Mouse (Mus musculus): Measurements from ENCODE around the gene Toe1. TPM values are rescaled to one million over a fixed set of nuclear protein-coding genes. Genes with fewer than 3 reads are reported as not detected.
A peak's percentile ranks its signal among the peaks of the same experiment; 100 is the strongest.
"Not testable (repeated sequence)": the region's sequence is repeated elsewhere in the genome, so short reads cannot be mapped to it uniquely, and the experiment has no call there.

The Toe1 gene
- total RNA-seq (2021) (10 to 100 TPM; 13.1 to 16.1 TPM), polyA plus RNA-seq (2012; rRNA removed) (14.2 and 14.3 TPM in 2 replicates)
- long read RNA-seq, transcript Toe1-201 (8 exons, 2,090 nt) = major isoform, 11 of 15 reads
- long read RNA-seq, partial matches to known transcripts = 0 of 15 reads
- long read RNA-seq, other reads (novel, unspliced or antisense) = 4 of 15 reads

- peak; percentile 96 for DNase-seq
These were observed at the start of gene Toe1, which contains the start of gene Mutyh for GRCm38 (mm10) chr4:116807197-116808129. TSS of gene Toe1 (minus strand) at chr4:116807640. TSS of gene Mutyh (plus strand) at chr4:116807723.

GRCm38 (mm10) chr4:116857203-116857602 lies 49.8 kb upstream of the Toe1 start:
- DNase-seq = no peak

- DNase-seq = no peak
These were observed 46.8 kb upstream of the Toe1 start for GRCm38 (mm10) chr4:116854286-116854685.

GRCm38 (mm10) chr4:116849901-116850300 lies 42.5 kb upstream of the Toe1 start:
- DNase-seq = no peak

DNA sequence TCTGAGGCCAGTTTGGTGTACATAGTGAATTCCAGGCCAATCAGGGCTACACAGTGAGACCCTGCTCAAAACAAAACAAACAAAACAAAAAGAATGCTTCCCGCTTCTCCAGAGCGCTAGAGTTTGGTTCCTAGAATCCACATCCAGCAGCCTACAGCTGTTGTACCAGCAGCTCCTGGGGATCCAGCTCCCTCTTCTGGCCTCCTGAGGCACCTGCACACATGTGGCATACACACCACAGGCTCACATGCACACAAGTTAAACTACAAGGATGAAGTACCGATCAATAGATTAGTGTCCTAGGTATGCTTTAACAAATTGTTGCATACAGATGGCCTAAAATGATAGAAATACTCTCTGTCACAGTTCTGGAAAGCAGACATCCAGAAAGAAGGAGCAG lies 36.9 kb upstream of the Toe1 start:
- DNase-seq = no peak

GRCm38 (mm10) chr4:116840841-116841240 lies 33.4 kb upstream of the Toe1 start:
- peak; percentile 32 for DNase-seq

DNA sequence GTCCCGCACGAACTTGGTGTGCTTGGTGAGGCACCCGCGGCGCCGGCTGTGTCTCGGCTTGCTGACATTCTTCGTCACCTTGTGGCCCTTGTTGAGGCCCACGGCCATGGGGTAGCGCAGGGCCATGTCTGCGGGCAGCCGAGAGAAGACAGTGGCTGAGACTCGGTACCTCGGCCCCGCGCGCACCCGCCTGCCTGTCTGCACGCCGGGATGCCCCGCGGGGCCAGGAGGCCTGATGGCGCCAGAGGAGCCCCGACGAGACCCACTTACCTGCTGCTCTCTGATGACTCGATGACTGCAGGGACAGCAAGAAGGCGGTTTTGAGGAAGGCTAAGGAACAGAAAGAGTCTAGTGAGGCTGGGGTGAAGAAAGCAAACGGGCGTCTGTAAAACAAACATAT lies 32.7 kb upstream of the Toe1 start:
- DNase-seq = not testable (repeated sequence)

DNA sequence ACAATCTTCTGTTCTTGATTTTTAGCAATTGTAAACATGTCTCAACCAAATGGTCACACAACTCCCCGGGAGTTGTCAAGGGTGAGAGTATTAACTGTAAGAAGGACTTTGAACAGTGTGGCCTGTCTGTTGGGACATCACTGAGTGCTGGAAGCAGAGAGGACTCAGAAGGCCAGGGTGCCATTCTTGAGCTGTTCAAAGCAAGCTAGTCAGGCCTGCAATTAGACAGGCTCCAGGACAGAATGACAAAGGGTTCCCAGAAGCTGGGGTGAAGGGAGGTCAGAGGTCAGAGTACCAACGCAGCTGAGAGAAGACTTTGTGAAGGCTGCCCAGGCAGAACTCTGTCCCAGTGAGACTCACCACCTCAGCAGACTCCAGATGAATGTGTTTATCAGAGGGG lies 31.6 kb upstream of the Toe1 start:
- DNase-seq = no peak

- DNase-seq = no peak
These were observed 22.6 kb upstream of the Toe1 start for GRCm38 (mm10) chr4:116830070-116830368.

DNA sequence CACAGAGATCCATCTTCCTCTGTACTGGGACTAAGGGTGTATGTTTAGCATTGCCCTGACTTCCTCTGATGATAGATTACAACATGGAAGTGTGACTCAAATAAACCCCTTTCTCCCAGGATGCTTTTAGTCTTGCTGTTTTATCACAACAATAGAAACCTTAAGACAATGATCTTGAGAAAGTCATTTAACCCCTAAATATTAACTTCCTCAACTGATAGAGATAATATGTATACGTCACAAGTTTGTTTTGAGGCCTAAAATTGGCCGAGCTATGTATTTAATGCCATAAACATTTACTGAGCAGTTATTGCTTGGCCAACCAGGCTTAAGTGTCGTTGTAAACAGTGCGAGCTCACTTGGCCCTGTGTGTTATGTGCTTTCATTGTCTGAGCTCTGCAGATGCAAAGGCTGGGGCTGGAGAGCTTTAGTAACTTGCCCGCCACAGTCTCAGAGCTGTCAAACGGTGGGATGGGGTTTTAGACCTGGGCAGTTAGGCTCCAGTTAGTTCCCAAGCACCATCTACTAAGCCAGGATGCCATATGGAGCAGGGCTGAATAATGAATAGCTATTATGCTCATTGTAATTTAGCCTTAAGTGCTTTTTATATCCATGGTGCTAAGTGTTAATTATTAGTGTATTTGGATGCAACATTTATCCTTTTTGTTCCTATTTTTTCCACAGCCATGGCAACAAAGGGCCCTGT lies 22.1 kb upstream of the Toe1 start:
- no peak for DNase-seq

- DNase-seq = peak; percentile 39
These were observed 20.4 kb upstream of the Toe1 start for GRCm38 (mm10) chr4:116827819-116828218.

- peak; percentile 86 for DNase-seq
These were observed 17.1 kb upstream of the Toe1 start for GRCm38 (mm10) chr4:116824541-116825004.

GRCm38 (mm10) chr4:116821694-116822016 lies 14.2 kb upstream of the Toe1 start, which contains the start of gene Hpdl:
TSS of gene Hpdl (minus strand) at chr4:116821707.
- no peak for DNase-seq

DNA sequence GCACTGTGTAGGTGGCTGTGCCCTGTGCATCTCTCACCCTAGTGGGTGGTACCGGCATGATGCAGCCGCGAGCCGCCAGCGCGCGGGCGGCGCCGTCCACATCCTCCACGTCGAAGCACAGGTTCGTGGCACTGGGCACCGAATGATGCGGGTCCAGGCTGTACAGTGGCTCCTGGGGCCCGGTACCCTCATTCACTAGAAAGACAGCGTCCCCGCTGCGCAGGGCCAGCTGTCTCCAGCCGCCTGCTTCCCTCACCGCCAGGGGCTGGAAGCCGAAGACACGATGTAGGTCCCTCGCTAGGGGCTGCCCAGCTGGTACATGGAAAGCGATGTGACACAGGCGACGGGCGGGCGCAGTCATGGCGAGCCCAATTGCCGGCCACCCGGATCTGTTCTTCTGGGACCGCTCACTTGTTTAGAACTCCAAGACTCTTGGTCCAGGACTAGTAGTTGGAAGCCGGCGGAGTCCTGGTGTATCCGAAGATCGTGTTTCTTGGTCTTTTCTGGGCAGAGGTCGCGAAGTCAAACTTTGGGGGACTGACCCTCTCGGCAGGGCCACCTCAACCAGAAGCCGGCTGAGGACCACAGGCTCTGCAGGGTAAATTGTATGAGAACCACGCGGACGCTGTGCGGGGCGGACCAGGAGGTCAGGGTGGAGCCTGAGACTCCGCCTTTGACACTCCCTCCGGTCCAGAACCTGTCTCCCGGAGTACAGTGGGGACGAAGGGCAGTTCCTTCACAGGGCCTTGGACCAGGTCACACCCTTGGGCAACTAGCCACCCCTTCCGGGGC lies 13.7 kb upstream of the Toe1 start:
- DNase-seq = peak; percentile 93

- DNase-seq = no peak
These were observed 12.8 kb upstream of the Toe1 start for GRCm38 (mm10) chr4:116819968-116820901.

DNA sequence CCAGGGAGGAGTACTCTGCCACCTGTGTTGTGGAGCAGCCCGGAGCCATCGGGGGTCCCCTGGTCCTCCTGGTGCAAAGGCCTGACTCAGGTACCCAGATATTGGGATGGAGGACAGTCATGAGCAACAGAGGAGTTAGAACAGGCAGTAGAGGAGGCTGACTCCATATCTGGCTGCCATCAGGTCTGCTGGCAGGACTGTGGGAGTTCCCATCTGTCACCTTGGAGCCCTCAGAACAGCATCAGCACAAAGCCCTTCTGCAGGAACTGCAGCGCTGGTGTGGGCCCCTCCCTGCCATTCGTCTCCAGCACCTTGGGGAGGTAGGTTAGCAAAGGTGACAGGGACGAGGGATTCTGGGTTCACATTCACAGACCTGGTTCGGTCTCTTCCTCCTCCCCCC lies 10.0 kb upstream of the Toe1 start:
- DNase-seq = no peak

GRCm38 (mm10) chr4:116815276-116815675 lies 7.8 kb upstream of the Toe1 start:
- DNase-seq = peak; percentile 59

DNA sequence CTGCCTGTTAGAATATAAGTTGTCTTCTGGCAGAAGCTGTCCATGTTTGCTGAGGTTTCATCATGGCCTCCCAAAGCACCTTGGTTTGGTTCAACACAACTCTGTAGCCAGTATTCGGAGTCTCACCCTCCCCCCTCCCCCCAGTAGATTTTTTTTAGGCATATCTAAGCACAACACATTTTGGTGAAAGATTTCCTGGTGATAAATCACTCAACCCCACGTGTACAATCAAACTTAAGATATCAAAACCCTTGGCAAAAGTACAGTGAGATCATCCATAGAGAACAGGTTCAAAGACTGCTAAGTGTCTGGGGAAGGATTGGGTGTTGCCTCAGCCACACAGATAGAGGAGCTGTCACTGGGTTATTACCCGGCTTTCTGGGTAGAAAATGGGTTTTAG lies 3.6 kb upstream of the Toe1 start:
- no peak for DNase-seq

GRCm38 (mm10) chr4:116799901-116800300 lies 7.5 kb downstream of the Toe1 start:
- no peak for DNase-seq

- DNase-seq = peak; percentile 58
These were observed 10.9 kb downstream of the Toe1 start for GRCm38 (mm10) chr4:116796442-116797110.

Measured in adrenal gland, adult 2 months (tissue).